ENCODE assay signal across 12 mouse cellular contexts in the genomic region with DNA sequence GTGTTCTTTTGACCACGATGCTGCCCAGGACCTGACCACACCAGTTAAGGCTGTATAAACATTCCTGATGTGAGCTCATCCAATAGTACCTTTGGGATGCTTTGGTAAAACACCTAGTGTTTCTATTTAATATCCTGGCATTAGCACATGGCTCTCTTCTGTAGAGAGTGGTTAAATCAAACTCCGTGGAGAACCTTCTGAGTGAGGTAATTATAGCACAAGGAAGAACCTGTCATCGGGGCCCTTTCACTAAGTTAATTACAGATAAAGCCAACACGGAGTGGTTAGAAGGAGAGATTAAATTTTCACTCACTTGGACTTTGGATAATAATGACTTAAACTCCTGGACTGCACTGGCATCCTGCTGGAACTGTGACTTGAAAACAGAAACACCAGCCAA.
"Had no signal": no experiment of that assay in that cellular context is flagged by ENCODE, and none has a peak within 500 bp of the region (broad histone marks: within the 10 kb centered on the region; RNA-seq: fewer than 3 reads in every experiment).

No protein-coding gene starts in this region.

- H3K4me2 ChIP-seq: hindbrain, embryonic 15.5 days; liver, embryonic 13.5 days; lung, embryonic 15.5 days; midbrain, embryonic 13.5 days; neural tube, embryonic 12.5 days had no signal

- H3K27me3 ChIP-seq: hindbrain, embryonic 15.5 days; liver, embryonic 13.5 days; lung, embryonic 15.5 days; midbrain, embryonic 13.5 days; neural tube, embryonic 12.5 days had no signal

- H3K4me3 ChIP-seq: hindbrain, embryonic 15.5 days; left cerebral cortex, adult 2 months; liver, embryonic 13.5 days; lung, embryonic 15.5 days; midbrain, embryonic 13.5 days; neural tube, embryonic 12.5 days had no signal

- DNase-seq: liver; liver, embryonic 13.5 days; liver, postnatal 0 days; lung, postnatal 14 days; thymus, postnatal 14 days had no signal

- H3K9me3 ChIP-seq: hindbrain, embryonic 15.5 days; liver, embryonic 13.5 days; lung, embryonic 15.5 days; midbrain, embryonic 13.5 days; neural tube, embryonic 12.5 days had no signal

- H3K27ac ChIP-seq: hindbrain, embryonic 15.5 days; left cerebral cortex, adult 2 months; liver, embryonic 13.5 days; lung, embryonic 15.5 days; midbrain, embryonic 13.5 days; neural tube, embryonic 12.5 days; stomach, postnatal 0 days had no signal

- H3K9ac ChIP-seq: hindbrain, embryonic 15.5 days; liver, embryonic 13.5 days; liver, postnatal 0 days; lung, embryonic 15.5 days; midbrain, embryonic 13.5 days; neural tube, embryonic 12.5 days had no signal

- H3K36me3 ChIP-seq: hindbrain, embryonic 15.5 days; liver, embryonic 13.5 days; lung, embryonic 15.5 days; midbrain, embryonic 13.5 days; neural tube, embryonic 12.5 days had no signal

- ATAC-seq: intestine, embryonic 16.5 days; liver, postnatal 0 days; midbrain, embryonic 13.5 days had no signal

- H3K4me1 ChIP-seq: hindbrain, embryonic 15.5 days; liver, embryonic 13.5 days; midbrain, embryonic 13.5 days; neural tube, embryonic 12.5 days had no signal
